Mouse (Mus musculus): Measurements from ENCODE around the gene 4931429L15Rik. TPM values are rescaled to one million over a fixed set of nuclear protein-coding genes. Genes with fewer than 3 reads are reported as not detected.
A peak's percentile ranks its signal among the peaks of the same experiment; 100 is the strongest.
"Not testable (repeated sequence)": the region's sequence is repeated elsewhere in the genome, so short reads cannot be mapped to it uniquely, and the experiment has no call there.

The 4931429L15Rik gene
- not detected in 2 replicates for polyA plus RNA-seq (2016; fragmentation: Nextera tagmentation; extraction: Ambion mirVana)

- 86% methylated on average over 6 of the region's 6 CpGs for WGBS
- H3K9me3 ChIP-seq; H3K4me3 ChIP-seq (replicated peaks); H3K9ac ChIP-seq; H3K36me3 ChIP-seq (replicated peaks); H3K27ac ChIP-seq; H3K4me2 ChIP-seq; ATAC-seq (ENCODE audit: low FRiP score); H3K27me3 ChIP-seq: not testable (repeated sequence)
- peaks cover 30% of the 10 kb centered on the region for H3K4me1 ChIP-seq
Measured at GRCm38 (mm10) chr9:46319886-46320285, at the start of gene 4931429L15Rik. Gene 4931429L15Rik (minus strand): TSS chr9:46319986.

DNA sequence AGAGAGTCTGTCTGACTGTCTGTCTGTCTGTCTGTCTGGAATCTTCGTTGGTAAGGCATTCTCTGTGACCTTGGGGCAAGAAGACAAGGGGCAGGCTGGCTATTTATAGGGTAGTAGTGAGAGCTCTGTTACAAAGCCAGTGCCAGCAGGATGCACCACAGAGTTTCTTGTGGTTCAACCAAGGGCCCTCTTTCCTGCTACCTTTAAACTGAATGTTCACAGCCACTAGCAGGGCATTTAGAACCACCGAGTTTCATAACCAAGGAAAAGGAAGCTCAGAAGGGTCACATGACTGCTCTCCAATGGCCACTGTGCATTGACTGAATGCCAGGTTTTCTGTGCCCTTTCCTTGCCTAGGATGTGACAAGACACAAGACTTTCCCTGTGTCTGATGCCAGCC lies 42.7 kb upstream of the 4931429L15Rik start:
- WGBS: 67% methylated on average over 2 of the region's 2 CpGs
- Histone ChIP-seq H3K27me3 (no peaks in the 10 kb centered on the region), H3K36me3 (replicated peaks) (no peaks in the 10 kb centered on the region), H3K4me1 (peaks cover 5% of the 10 kb centered on the region; the same call in 1 of the 2 replicates), H3K4me2 (no peak overlapping the region), H3K27ac (no peak overlapping the region), H3K9me3 (no peaks in the 10 kb centered on the region), H3K9ac (no peak overlapping the region), H3K4me3 (replicated peaks) (no peak overlapping the region)
- no peak for ATAC-seq (ENCODE audit: low FRiP score)

DNA sequence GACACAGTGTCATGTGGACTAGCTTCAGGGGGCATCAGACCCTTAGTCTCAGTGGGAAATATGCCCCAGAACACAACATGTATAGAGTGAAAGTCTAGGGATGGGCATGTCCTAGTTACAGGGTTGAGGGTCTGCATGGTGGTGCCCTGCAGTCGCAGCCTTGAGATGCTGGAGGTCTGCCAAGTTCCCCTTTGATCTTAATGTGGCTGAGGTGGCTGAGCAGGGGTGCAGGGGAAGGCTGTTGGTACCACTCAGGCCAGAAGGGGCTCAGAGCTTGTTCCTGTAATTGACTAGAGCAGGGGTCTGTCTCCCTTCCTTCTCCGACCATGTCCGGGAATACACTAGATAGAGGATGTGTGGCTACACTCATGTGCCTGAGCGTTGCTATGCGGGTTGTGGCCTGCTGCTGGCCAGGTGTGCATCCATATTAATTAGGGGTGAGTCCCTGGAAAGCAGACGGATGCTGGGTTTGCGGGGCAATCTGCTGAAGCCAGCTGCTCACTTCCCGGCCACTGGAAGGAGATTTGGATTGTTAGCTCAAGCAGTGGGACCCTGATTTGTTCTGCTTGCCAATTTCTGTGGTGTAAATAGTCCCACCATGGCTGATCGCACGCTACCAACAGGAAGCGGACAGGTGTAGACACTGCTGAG lies 41.8 kb upstream of the 4931429L15Rik start:
- ATAC-seq (ENCODE audit: low FRiP score): no peak
- no peaks in the 10 kb centered on the region for H3K9me3 ChIP-seq
- no peak overlapping the region for H3K27ac ChIP-seq
- H3K9ac ChIP-seq: no peak overlapping the region
- no peaks in the 10 kb centered on the region for H3K27me3 ChIP-seq
- no peaks in the 10 kb centered on the region for H3K36me3 ChIP-seq (replicated peaks)
- peaks cover 5% of the 10 kb centered on the region; the same call in 1 of the 2 replicates for H3K4me1 ChIP-seq
- no peak overlapping the region for H3K4me2 ChIP-seq
- H3K4me3 ChIP-seq (replicated peaks): no peak overlapping the region
- 68% methylated on average over 11 of the region's 11 CpGs for WGBS

DNA sequence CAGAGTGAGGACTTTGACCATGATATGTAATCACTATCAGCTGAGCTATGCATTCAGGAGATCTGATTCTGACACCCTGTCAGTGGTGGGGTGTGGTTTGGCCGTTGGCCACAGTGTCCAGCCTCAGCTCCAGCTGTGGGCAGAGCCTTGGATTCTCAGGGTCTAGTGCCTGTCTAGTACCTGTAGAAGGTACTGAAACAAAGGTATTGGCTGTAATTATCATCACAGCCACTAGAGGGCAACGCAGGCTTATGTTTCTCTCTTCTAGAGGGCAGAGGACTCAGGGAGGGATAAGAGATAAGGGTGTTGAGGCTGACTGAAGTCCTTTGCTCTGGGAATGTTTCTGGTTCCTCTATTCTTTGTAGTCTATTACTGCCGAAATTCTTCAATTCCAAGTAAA lies 34.2 kb upstream of the 4931429L15Rik start:
- Histone ChIP-seq H3K36me3 (replicated peaks) (no peaks in the 10 kb centered on the region), H3K27ac (no peak overlapping the region), H3K4me3 (replicated peaks) (no peak overlapping the region), H3K9me3 (no peaks in the 10 kb centered on the region), H3K9ac (no peak overlapping the region), H3K27me3 (peaks cover 40% of the 10 kb centered on the region), H3K4me2 (no peak overlapping the region), H3K4me1 (peaks cover 33% of the 10 kb centered on the region)
- peak; percentile 49; the same call in 1 of the 2 replicates for ATAC-seq (ENCODE audit: low FRiP score)
- WGBS: 5% methylated on average over 3 of the region's 3 CpGs

DNA sequence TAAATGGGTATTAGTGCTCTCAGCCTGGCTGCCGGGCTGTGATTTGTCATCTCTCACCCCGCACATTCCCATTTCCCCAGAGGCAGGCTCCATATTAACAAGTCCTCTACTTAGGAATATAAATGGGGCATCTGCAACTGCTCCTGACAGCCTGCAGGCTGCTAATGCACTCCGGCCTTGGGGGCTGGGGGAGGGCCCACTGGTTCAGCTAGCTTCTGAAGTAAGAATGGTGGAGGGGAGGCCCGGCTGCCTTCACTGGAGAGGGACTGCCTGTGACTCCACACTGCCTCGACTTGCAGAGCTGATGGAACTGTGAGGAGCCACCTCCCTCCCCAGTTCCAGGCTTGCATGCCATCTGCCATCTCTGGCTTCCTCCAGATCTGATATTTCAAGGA lies 33.5 kb upstream of the 4931429L15Rik start:
- no peak overlapping the region for H3K9ac ChIP-seq
- ATAC-seq (ENCODE audit: low FRiP score): peak; percentile 51
- H3K27ac ChIP-seq: no peak overlapping the region
- H3K9me3 ChIP-seq: no peaks in the 10 kb centered on the region
- H3K4me2 ChIP-seq: no peak overlapping the region
- H3K36me3 ChIP-seq (replicated peaks): no peaks in the 10 kb centered on the region
- no peak overlapping the region for H3K4me3 ChIP-seq (replicated peaks)
- 25% methylated on average over 5 of the region's 5 CpGs for WGBS
- peaks cover 40% of the 10 kb centered on the region for H3K27me3 ChIP-seq
- H3K4me1 ChIP-seq: peaks cover 33% of the 10 kb centered on the region

DNA sequence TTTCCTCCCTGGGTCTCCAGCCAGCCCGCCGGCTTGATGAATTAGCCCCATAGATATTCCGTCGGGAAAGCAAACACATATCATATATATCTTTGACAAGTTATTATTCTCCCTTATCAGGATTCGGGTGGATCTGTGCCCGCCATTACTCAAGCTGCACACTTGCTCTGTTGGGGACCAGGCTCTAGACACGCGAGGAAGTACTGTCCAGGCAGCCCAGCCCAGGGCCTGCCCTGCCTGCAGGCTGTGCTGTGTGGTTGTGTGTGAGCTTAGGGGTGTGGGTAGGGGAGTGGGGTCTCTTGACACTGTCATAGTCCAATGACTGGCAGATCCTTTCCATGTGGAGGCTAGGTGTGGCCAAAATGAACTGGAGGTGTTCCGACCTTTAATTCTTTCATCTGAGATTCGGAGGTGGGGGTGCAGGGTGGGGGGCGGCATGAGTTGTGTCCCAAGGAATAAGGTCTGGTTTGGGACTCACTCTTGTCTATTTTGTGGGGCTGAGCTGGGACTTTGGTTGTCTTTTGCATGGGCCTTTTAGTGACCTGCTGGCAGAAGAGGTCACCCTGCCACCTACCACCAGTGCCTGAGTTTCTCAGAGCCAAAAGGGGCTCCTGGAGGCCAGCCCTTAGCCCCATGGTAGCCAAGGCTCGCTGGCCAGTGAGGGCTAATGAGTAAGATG lies 33.0 kb upstream of the 4931429L15Rik start:
- Histone ChIP-seq H3K27me3 (peaks cover 40% of the 10 kb centered on the region), H3K9ac (no peak overlapping the region), H3K27ac (no peak overlapping the region), H3K9me3 (no peaks in the 10 kb centered on the region), H3K4me3 (replicated peaks) (no peak overlapping the region), H3K4me1 (peaks cover 33% of the 10 kb centered on the region), H3K36me3 (replicated peaks) (no peaks in the 10 kb centered on the region), H3K4me2 (no peak overlapping the region)
- no peak for ATAC-seq (ENCODE audit: low FRiP score)
- 49% methylated on average over 12 of the region's 12 CpGs for WGBS

GRCm38 (mm10) chr9:46350451-46350981 lies 30.7 kb upstream of the 4931429L15Rik start:
- ATAC-seq (ENCODE audit: low FRiP score): no peak; the same call in 1 of the 2 replicates
- Histone ChIP-seq H3K4me1 (peaks cover 33% of the 10 kb centered on the region), H3K36me3 (replicated peaks) (no peaks in the 10 kb centered on the region), H3K27ac (no peak overlapping the region), H3K4me3 (replicated peaks) (no peak overlapping the region), H3K27me3 (peaks cover 40% of the 10 kb centered on the region), H3K9ac (no peak overlapping the region), H3K9me3 (no peaks in the 10 kb centered on the region), H3K4me2 (no peak overlapping the region)
- WGBS: 34% methylated on average over 9 of the region's 9 CpGs

DNA sequence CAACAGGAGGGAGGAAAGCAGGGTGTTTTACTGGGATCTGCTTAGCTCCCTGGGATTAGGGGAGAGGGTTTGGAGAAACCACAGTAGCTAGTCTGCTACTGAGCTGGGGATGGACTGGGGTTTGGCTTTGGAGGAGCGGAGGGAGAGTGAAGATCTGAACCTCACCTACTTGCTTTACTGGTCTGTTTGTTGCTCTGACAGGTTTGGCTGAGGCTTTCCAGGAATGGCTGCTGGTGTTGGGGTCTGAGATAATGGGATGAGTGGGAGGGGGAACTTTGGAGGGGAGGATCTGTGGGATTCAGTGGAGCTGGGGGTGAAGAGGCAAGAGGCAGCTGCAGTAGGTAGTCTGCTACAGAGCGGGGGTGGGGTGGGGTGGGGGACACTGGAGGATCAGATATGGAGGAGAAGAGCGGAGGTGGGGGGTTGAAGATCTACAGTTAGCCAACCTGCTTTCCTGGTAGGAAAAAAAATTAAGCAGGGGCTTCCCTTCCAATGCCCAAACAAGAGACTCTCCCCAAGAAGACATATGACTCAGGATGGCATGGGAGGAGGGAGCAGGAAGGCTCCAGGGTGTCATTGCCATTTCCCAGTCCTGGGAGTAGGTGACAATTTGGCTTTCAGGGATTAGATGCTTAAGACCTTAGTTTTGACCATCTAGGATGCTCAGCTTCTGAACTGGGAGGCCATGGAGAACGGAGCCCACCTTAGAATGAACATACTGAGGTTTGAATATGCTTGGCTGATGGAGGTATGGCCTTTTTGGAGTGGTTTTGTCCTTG lies 26.3 kb upstream of the 4931429L15Rik start:
- no peak overlapping the region for H3K27ac ChIP-seq
- no peaks in the 10 kb centered on the region for H3K36me3 ChIP-seq (replicated peaks)
- H3K4me2 ChIP-seq: no peak overlapping the region
- no peaks in the 10 kb centered on the region for H3K9me3 ChIP-seq
- peaks cover 8% of the 10 kb centered on the region for H3K4me1 ChIP-seq
- no peak overlapping the region for H3K4me3 ChIP-seq (replicated peaks)
- WGBS: 86% methylated on average over 4 of the region's 4 CpGs
- no peak for ATAC-seq (ENCODE audit: low FRiP score)
- H3K9ac ChIP-seq: no peak overlapping the region
- H3K27me3 ChIP-seq: peaks cover 5% of the 10 kb centered on the region

GRCm38 (mm10) chr9:46339051-46339652 lies 19.4 kb upstream of the 4931429L15Rik start:
- H3K9me3 ChIP-seq: no peaks in the 10 kb centered on the region
- H3K27me3 ChIP-seq: peaks cover 21% of the 10 kb centered on the region
- 87% methylated on average over 4 of the region's 4 CpGs for WGBS
- H3K36me3 ChIP-seq (replicated peaks): no peaks in the 10 kb centered on the region
- H3K27ac ChIP-seq: 0 out of 2 replicates have a peak overlapping the region, but pooled peaks have one; percentile 63
- ATAC-seq (ENCODE audit: low FRiP score): no peak
- no peak overlapping the region for H3K9ac ChIP-seq
- no peak overlapping the region for H3K4me2 ChIP-seq
- H3K4me3 ChIP-seq (replicated peaks): no peak overlapping the region
- peaks cover 36% of the 10 kb centered on the region for H3K4me1 ChIP-seq

DNA sequence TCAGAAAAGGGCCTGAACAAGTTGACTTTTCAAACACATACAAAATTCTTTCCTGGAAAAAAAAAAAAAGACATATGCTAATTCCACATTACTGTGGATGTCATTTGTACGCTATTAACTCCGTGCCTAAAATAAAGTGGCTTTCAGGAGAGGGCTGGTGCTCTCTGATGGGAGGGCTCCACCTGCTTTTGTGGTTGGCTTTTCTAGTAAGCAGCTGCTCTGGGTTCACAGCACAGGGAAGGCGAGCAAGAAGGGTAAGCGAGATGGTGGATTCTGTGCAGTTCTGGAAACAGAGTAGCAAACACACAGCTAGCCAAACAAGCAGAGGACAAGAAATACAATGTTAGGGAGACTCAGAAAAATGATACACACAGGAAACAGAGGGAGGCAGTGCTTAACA lies 18.6 kb upstream of the 4931429L15Rik start:
- Histone ChIP-seq H3K4me1 (peaks cover 37% of the 10 kb centered on the region), H3K36me3 (replicated peaks) (no peaks in the 10 kb centered on the region), H3K27me3 (peaks cover 25% of the 10 kb centered on the region), H3K4me2 (no peak overlapping the region), H3K27ac (peak overlapping the region; percentile 63; the same call in 1 of the 2 replicates), H3K4me3 (replicated peaks) (no peak overlapping the region), H3K9me3 (no peaks in the 10 kb centered on the region), H3K9ac (no peak overlapping the region)
- peak; percentile 41; the same call in 1 of the 2 replicates for ATAC-seq (ENCODE audit: low FRiP score)
- 12% methylated on average over 4 of the region's 4 CpGs for WGBS

- peak overlapping the region; percentile 63; the same call in 1 of the 2 replicates for H3K27ac ChIP-seq
- H3K4me2 ChIP-seq: no peak overlapping the region
- H3K4me1 ChIP-seq: peaks cover 37% of the 10 kb centered on the region
- peaks cover 30% of the 10 kb centered on the region for H3K27me3 ChIP-seq
- no peaks in the 10 kb centered on the region for H3K36me3 ChIP-seq (replicated peaks)
- 2% methylated on average over 3 of the region's 3 CpGs for WGBS
- H3K9me3 ChIP-seq: no peaks in the 10 kb centered on the region
- ATAC-seq (ENCODE audit: low FRiP score): peak; percentile 91
- H3K9ac ChIP-seq: no peak overlapping the region
- no peak overlapping the region for H3K4me3 ChIP-seq (replicated peaks)
Measured at GRCm38 (mm10) chr9:46337852-46338291, 18.1 kb upstream of the 4931429L15Rik start.
